Mouse (Mus musculus): ENCODE results near the gene Rnf10. TPM values are rescaled to one million over a fixed set of nuclear protein-coding genes. Genes with fewer than 3 reads are reported as not detected.

The Rnf10 gene
- total RNA-seq, 4 experiments from 2014 or later = 355 to 414 (median 370) TPM

GRCm38 (mm10) chr5:115235786-115236263 is 36.9 kb downstream of the Rnf10 start, which contains the start of gene Pop5:
TSS of gene Pop5 (plus strand) at chr5:115235836.
- peak; percentile 91 for DNase-seq (ENCODE audit: low spot score)

DNA sequence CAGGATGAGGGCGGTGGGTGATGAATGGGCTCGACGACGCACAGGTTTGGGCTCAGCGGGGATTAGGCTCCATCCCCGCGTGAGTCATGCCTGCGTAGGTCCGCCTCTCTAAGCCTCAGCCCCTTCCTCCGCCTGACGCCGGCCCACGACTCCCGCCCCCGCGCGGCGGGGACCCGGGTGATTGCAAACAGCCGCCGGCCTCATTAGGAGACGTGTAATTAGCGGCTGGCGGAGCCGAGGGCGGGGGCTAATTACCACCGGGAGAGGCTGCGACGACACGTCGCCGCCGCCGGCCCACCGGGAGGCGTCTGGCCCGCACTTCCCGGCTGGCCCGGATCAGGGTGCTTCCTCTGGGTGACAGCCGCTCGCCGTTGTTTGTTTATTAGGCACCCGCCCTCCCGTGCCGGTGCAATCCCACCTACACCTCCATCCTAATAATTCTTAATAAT is 37.4 kb downstream of the Rnf10 start:
- DNase-seq (ENCODE audit: low spot score) = peak; percentile 73

DNA sequence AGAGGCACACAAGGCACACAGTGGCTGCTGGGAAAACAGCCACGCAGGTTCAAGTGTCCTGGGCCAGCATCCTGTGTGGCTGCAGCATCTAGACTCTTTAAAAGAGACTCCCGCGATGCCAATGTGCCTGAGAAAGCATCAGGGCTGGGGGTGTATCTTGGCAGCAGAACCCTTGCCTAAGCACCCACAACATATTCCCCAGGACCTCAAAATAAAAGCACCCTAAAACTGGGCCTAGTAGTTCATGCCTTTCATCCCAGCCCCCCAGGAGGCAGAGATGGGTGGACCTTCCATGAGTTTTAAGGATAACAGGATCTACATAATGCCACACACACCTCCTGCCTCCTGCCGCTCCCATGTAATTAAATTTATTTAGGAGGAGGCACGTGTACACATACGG is 38.2 kb downstream of the Rnf10 start:
- no peak for DNase-seq (ENCODE audit: low spot score)

DNA sequence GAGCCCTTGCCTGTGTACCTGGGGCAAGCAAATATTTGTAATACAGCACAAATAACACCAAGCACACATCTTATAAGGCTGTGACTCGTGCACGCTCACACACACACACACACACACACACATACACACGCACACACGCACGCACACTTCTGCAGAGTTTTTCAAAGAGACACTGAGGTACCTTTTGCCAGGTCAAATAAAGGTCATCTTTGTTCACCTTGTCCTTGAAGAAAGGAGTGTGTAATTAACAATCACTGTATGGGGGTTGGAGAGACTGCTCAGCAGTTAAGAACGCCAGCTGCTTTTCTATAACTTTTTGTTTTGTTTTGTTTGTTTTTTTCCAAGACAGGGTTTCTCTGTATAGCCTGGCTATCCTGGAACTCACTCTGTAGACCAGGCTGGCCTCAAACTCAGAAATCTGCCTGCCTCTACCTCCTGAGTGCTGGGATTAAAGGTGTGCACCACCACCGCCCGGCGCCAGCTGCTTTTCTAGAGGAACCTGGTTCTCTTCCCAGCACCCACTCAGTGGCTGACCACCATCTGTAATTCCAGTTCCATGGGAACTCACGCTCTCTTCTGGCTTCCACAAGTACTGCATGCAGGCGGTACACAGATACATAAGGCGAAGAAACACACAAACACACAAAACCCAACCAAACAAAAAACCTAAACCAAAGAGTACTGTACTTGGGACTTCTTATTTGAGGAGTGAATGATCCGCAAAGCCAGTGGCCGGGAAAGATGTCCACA is 39.5 kb downstream of the Rnf10 start:
- no peak for DNase-seq (ENCODE audit: low spot score)

DNA sequence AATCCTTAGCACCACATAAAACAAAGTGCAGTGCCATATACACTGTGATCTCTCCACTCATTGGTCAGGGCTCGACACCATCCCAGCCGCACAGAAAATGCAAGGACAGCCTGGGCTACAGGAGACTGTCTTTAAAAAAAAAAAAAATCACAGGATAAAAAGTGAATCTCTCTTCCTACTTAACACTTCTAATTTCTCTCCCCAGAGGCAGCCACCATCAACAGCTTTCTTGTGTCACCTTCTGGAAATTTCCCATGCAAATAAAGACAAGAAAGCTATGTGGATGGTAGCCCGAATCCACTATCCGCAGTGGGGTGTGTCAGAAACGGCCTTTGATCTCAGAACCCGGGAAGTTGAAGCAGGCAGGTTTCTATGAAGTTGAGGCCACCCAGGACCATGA is 40.2 kb downstream of the Rnf10 start:
- no peak for DNase-seq (ENCODE audit: low spot score)

GRCm38 (mm10) chr5:115231552-115232120 is 41.1 kb downstream of the Rnf10 start:
- no peak for DNase-seq (ENCODE audit: low spot score)

DNA sequence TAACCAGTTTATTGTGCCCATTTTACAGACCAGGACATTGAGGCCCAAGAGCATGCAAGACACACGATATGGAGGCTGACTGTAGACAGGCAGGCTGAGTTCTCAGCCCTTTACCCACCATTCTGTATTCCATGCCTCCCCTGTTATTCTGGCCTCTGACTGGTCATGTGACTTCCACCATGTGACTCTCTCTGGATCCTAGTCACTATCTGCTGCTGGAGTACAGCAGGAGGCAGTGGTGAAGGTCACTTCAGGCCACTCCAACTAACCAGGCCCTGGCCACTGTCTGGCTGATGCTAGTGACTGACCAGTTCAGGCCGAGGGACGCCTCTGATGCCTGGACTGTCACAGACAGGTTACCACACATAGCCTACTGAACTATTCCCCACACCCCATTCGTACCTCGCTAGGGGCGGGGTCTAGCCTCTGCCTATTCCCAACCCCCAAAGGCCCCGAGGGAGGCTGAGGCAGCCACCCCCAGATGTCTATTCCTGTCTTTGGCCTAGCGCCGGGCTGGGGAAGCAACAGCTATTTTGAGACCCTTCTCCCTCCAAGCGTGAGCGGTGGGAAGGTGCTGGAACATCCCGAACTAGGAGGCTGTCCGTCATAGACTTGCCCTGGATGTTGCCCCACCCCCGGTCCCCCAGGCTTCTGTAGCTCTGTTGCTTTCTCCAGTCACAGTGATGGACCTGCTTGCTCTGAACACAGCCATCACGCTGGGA is 41.7 kb downstream of the Rnf10 start:
- peak; percentile 21 for DNase-seq (ENCODE audit: low spot score)

DNA sequence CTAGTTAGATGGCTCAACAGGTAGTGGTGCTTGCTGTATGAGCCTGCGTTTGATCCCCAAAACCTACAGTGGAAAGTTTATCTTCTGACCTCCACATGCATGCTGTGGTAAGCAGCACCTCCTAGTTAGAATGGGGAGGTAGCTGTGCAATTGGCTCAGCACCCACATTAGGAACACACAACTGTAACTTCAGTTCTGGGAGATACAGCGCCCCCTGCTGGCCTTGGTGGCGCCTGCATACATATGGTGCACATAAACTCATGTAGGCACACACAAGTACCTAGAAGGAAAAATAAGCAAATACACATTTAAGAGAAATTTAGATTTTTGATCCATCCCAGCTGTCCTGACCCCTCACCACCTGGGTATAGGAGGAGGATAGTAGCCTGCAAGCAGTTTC is 50.2 kb downstream of the Rnf10 start:
- DNase-seq (ENCODE audit: low spot score) = no peak

DNA sequence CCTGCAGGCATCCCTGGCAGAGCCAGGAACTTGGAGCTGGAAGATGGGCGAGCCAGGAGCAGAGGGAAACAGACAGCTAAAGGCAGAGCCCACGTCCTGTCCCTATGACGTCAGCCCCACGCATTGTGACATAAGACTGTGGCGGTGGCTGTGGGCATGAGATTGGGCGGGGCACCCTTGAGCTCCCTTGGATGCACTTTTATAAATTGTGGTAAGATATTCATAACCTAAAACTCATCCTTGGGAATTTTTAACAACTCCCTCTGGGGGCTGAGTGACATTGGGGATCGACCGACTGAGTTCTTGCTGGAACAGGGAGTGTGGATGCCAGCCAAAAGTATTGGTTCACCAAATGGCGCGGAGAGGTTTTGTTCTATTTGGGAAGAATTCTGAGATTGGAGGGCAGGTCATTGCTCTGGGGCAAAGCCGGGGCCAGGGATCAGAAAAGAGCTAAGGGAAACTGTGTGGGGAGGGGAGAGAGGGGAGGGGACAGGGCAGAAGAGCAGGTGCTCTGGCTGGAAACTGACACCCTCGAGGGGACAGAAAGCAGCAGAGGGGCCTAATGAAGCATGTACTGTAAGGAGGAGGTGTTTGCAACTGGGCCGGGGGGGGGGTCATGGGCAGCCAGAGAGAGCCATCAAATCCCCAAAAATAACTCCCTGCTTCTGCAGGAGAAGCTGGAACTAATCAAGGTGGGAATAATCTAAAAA is 51.6 kb downstream of the Rnf10 start:
- DNase-seq (ENCODE audit: low spot score) = no peak

DNA sequence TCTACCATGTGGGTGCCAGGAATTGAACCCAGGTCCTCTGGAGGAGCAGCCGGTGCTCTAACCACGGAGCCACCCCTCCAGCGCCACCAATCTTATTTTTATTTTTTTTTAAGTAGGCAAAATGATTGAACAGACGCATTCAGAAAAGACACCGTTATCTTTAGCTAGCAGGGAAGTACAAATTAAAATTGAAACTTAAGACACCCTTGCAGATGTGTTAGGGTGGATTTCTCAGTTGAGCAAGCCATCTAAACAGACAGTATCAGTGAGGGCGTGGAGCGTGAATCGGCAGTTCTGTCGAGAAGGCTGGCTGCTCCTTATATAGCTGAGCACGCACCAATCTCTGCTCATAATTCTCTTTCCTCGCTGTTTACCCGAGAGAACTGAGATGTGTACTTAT is 54.7 kb downstream of the Rnf10 start:
- DNase-seq (ENCODE audit: low spot score) = no peak

DNA sequence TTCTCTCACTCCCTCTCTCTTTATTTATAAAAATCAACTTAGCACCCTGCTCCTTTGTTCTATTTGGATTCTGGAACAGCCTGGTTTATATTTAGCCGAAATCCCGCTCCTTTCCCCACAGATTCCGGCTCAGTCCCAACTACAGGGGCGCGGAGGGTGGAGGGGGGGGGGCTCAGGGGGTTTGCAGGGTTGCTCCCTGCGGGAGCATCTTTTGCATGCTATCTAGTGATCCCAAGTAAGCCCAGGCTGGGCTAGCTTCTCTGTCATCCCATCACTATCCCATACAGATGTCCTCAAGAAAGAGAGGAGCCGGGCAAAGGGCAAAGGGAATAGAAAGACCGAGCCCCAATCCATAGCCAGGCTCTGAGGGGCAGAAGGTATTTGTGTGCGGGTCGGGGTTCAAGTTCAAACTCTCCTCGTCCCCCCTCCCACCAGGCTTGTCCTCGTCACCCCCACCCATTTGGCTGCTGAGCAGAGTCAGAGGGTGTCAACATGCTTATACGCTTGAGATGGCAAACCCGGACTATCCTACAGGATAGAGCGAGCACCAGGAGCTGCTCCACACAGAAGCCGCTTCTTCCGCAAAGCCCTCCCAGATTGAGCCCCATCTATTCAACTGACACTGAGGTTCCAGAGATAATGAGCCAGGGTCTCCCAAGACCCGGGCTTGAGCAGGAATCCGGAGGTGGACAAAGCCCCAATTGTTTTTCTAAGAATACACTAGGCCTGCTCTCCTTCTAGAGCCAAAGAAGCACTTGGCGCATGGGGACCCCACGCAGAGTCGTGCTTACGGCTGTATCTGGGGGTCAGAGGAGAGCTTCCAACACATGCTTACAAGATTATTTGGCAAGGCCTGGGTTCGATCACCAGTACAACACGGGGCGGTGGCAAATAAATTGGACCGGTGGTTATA is 57.2 kb downstream of the Rnf10 start:
- no peak for DNase-seq (ENCODE audit: low spot score)

GRCm38 (mm10) chr5:115214864-115215263 is 57.8 kb downstream of the Rnf10 start:
- no peak for DNase-seq (ENCODE audit: low spot score)

GRCm38 (mm10) chr5:115212861-115213260 is 59.8 kb downstream of the Rnf10 start:
- DNase-seq (ENCODE audit: low spot score) = no peak

DNA sequence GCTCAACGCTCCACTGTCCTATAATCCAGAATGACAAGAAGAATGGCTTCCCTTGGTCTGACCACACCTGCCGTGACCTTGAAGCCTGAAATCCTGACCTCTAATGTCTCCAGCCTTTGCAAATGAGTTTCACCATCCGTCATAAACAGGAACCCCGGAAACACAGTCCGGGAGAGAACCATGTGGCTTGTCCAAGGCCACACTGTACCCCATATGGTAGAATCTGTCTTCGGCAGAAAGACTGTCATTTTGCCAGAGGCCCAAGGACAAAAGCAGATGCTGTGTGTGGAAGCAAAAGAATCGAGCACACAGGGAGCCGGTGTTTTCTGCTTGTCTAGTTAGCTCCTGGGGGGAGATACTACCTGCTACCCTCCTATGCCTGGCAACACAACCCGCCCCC is 60.2 kb downstream of the Rnf10 start:
- DNase-seq (ENCODE audit: low spot score) = no peak

DNA sequence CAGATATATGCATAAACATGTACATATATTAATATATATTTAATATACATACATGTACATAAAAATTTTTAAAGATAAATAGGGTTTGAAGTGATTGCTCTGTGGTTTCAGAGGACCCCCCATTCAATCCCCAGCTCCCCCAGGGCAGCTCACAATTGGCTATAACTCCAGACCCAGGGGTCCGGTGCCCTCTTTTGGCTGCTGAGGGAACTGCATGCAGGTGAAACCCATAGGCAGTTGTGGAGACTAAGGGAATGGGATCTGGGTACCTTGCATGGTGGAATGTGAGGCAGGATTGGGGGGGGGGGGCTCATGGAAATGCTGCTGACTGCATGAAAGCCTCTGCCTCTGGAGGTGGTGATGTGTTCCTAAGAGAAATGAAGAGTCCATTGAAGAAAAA is 62.3 kb downstream of the Rnf10 start:
- no peak for DNase-seq (ENCODE audit: low spot score)

GRCm38 (mm10) chr5:115208601-115209000 is 64.1 kb downstream of the Rnf10 start:
- no peak for DNase-seq (ENCODE audit: low spot score)

GRCm38 (mm10) chr5:115207892-115208291 is 64.8 kb downstream of the Rnf10 start:
- DNase-seq (ENCODE audit: low spot score) = no peak

DNA sequence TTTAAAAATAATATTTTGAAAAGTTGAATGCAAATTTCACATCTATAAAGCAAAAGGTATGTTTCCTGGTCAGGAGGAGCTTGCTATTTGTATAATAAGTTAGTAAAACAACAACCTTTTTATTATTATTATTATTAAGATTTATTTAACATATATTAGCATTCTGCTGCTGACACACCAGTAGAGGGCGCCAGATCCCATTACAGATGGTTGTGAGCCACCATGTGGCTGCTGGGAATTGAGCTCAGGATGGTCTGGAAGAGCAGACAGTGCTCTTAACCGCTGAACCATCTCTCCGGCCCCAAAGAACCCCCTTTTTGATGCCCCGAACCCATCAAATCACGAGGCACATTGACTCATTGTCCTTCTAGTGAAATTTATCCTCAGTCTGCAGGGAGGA is 65.5 kb downstream of the Rnf10 start:
- DNase-seq (ENCODE audit: low spot score) = no peak

DNA sequence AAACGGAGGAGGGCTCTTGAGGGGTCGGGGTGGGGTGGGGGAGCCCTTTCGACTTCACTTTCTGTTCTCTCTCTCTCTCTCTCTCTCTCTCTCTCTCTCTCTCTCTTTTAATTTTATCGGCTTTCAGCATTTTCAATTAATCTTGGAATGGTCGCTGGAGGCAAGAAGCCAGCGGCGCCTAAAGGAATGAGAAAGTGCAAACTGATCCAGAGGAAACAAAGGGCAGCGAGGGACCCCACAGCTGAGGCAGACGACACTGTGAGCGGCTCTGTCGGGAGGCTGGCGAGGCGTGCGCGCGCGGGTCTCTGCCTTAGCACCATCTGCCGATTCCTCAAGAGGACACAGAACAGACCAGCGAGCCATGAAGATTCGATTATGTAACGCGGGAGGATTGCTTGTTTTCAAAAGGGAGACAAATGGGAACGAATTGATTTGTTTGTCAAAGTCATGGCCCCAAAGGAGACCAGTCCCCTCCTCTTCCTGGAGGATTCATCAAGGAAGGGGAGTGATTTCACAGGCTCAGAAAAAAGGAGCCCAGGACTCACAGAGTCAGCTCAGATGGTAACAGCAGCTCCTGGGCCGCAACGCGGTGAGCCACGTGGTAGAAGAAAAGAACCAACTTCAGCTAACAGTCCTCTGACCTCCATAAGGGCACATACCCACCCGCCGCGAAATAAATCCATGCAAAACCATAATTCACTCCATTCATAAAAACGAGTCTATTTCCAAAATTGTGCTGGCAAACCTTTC is 68.0 kb downstream of the Rnf10 start:
- DNase-seq (ENCODE audit: low spot score) = peak; percentile 50

Measured in heart, adult 8-10 months (tissue).